Mouse (Mus musculus) testis, postnatal 14 days (tissue): ENCODE data around the gene Irgq.
A peak's percentile ranks its signal among the peaks of the same experiment; 100 is the strongest.

Source experiments
- DNase-seq: peaks from one replicate; pipeline ENCODE4 v3.0.0; 2021; ENCODE audit warnings: low spot score

The Irgq gene

GRCm38 (mm10) chr7:24546634-24547389 lies 16.3 kb downstream of the Irgq start:
- DNase-seq: peak; percentile 98

GRCm38 (mm10) chr7:24547534-24548036 lies 17.1 kb downstream of the Irgq start:
- DNase-seq: no peak

- DNase-seq: no peak
Measured at GRCm38 (mm10) chr7:24551985-24552759, 21.7 kb downstream of the Irgq start.

GRCm38 (mm10) chr7:24555786-24556185 lies 25.3 kb downstream of the Irgq start:
- DNase-seq: no peak

- no peak for DNase-seq
Measured at GRCm38 (mm10) chr7:24561450-24561849, 31.0 kb downstream of the Irgq start.

- no peak for DNase-seq
Measured at GRCm38 (mm10) chr7:24563191-24563836, 32.8 kb downstream of the Irgq start.

- DNase-seq: no peak
Measured at GRCm38 (mm10) chr7:24563837-24564206, 33.3 kb downstream of the Irgq start.

- DNase-seq: no peak
Measured at GRCm38 (mm10) chr7:24564607-24565265, 34.2 kb downstream of the Irgq start.

GRCm38 (mm10) chr7:24565627-24566026 lies 35.1 kb downstream of the Irgq start:
- DNase-seq: no peak

- DNase-seq: no peak
Measured at GRCm38 (mm10) chr7:24566206-24566605, 35.7 kb downstream of the Irgq start.

GRCm38 (mm10) chr7:24568512-24568911 lies 38.0 kb downstream of the Irgq start:
- no peak for DNase-seq

GRCm38 (mm10) chr7:24571071-24571470 lies 40.6 kb downstream of the Irgq start:
- no peak for DNase-seq

- DNase-seq: no peak
Measured at GRCm38 (mm10) chr7:24572455-24572854, 42.0 kb downstream of the Irgq start.

- no peak for DNase-seq
Measured at GRCm38 (mm10) chr7:24574224-24574796, 43.8 kb downstream of the Irgq start.

- DNase-seq: no peak
Measured at GRCm38 (mm10) chr7:24577811-24578210, 47.3 kb downstream of the Irgq start.

GRCm38 (mm10) chr7:24584876-24585275 lies 54.4 kb downstream of the Irgq start:
- DNase-seq: no peak

- DNase-seq: no peak
Measured at GRCm38 (mm10) chr7:24585995-24586394, 55.5 kb downstream of the Irgq start.

GRCm38 (mm10) chr7:24586828-24587227 lies 56.3 kb downstream of the Irgq start:
- DNase-seq: no peak

- DNase-seq: peak; percentile 62
Measured at GRCm38 (mm10) chr7:24587330-24588105, 57.0 kb downstream of the Irgq start, which contains the start of the genes Ethe1 and Zfp575. Gene Ethe1, plus strand, starts transcription at chr7:24587543. Gene Zfp575, minus strand, starts transcription at chr7:24587641.
